Mouse (Mus musculus) liver, embryonic 12.5 days (tissue): ENCODE measurements around the gene Grin3b. TPM values are rescaled to one million over a fixed set of nuclear protein-coding genes. Genes with fewer than 3 reads are reported as not detected.

Experiments used
- ATAC-seq: fragments of 200-750 bp; cut with Nextera tagmentation; 2 replicates; pipeline ENCODE4 v1.8.0; 2017; ENCODE audit warnings: moderate number of reproducible peaks, mild to moderate bottlenecking, moderate library complexity
- H3K27ac ChIP-seq: fragments of 300-500 bp; sonication (generic); 2 replicates; pipeline ENCODE4 v1.5.1; 2016; ENCODE audit warnings: mild to moderate bottlenecking
- H3K27me3 ChIP-seq: fragments of 300-500 bp; sonication (generic); replicated peaks from 2 replicates; pipeline ENCODE4 v1.6.1; 2016; ENCODE audit warnings: mild to moderate bottlenecking, moderate library complexity
- H3K36me3 ChIP-seq: fragments of 300-500 bp; sonication (generic); 2 replicates; pipeline ENCODE4 v1.6.1; 2016; ENCODE audit warnings: mild to moderate bottlenecking, moderate library complexity
- H3K4me1 ChIP-seq: fragments of 300-500 bp; sonication (generic); 2 replicates; pipeline ENCODE4 v1.6.1; 2016
- H3K4me2 ChIP-seq: fragments of 300-500 bp; sonication (generic); 2 replicates; pipeline ENCODE4 v1.6.1; 2016; ENCODE audit warnings: mild to moderate bottlenecking, moderate library complexity
- H3K4me3 ChIP-seq: fragments of 300-500 bp; sonication (generic); 2 replicates; pipeline ENCODE4 v1.5.1; 2016; ENCODE audit warnings: mild to moderate bottlenecking, moderate library complexity
- H3K9ac ChIP-seq: fragments of 300-500 bp; sonication (generic); 2 replicates; pipeline ENCODE4 v1.6.1; 2016; ENCODE audit warnings: mild to moderate bottlenecking, moderate library complexity
- H3K9me3 ChIP-seq: fragments of 300-500 bp; sonication (generic); replicated peaks from 2 replicates; pipeline ENCODE4 v1.6.1; 2016; ENCODE audit warnings: mild to moderate bottlenecking, moderate library complexity
- WGBS: fragments of 180-500 bp; shearing (Covaris S2); methylation state at CpG from one replicate; pipeline ENCODE4 v1.1.7; 2016; ENCODE audit not compliant: insufficient replicate concordance; 5-methylcytosine and 5-hydroxymethylcytosine counted together
- polyA plus RNA-seq: library from polyadenylated mRNA; unstranded; fragments of >200 nt; fragmentation: Nextera tagmentation; extraction: Ambion mirVana; gene quantifications from 2 replicates; pipeline ENCODE4 v1.2.1, GENCODE M21; 2016

Gene Grin3b
- polyA plus RNA-seq, 1 experiment from 2014 or later = 0.14 TPM

- H3K9me3 ChIP-seq = no peaks in the 10 kb centered on the region
- ATAC-seq = peak; percentile 62
- peak overlapping the region; percentile 78 for H3K4me3 ChIP-seq
- peaks cover 76% of the 10 kb centered on the region for H3K4me1 ChIP-seq
- peaks cover 19% of the 10 kb centered on the region for H3K36me3 ChIP-seq
- peaks cover 29% of the 10 kb centered on the region for H3K27me3 ChIP-seq
- H3K4me2 ChIP-seq = peak overlapping the region; percentile 87
- peak overlapping the region; percentile 76 for H3K9ac ChIP-seq
- WGBS = 4% methylated on average over 35 of the region's 35 CpGs
- H3K27ac ChIP-seq = peak overlapping the region; percentile 99
Measured at GRCm38 (mm10) chr10:79985334-79986231, 15.1 kb downstream of the Grin3b start.

- peaks cover 35% of the 10 kb centered on the region for H3K27me3 ChIP-seq
- peaks cover 19% of the 10 kb centered on the region for H3K36me3 ChIP-seq
- ATAC-seq = peak; percentile 55
- peak overlapping the region; percentile 76 for H3K9ac ChIP-seq
- H3K4me3 ChIP-seq = peak overlapping the region; percentile 78
- 21% methylated on average over 6 of the region's 6 CpGs for WGBS
- H3K4me1 ChIP-seq = peaks cover 73% of the 10 kb centered on the region
- H3K9me3 ChIP-seq = no peaks in the 10 kb centered on the region
- H3K4me2 ChIP-seq = peak overlapping the region; percentile 87
- H3K27ac ChIP-seq = peak overlapping the region; percentile 99
Measured at GRCm38 (mm10) chr10:79986232-79986878, 15.8 kb downstream of the Grin3b start.

- H3K4me2 ChIP-seq = peak overlapping the region; percentile 87
- H3K4me3 ChIP-seq = 0 out of 2 replicates have a peak overlapping the region, but pooled peaks have one; percentile 78
- H3K9ac ChIP-seq = peak overlapping the region; percentile 76
- no peak for ATAC-seq
- peaks cover 35% of the 10 kb centered on the region for H3K27me3 ChIP-seq
- H3K9me3 ChIP-seq = peaks cover 3% of the 10 kb centered on the region
- H3K27ac ChIP-seq = peak overlapping the region; percentile 99
- peaks cover 19% of the 10 kb centered on the region for H3K36me3 ChIP-seq
- under 1% methylated on average over 11 of the region's 11 CpGs for WGBS
- H3K4me1 ChIP-seq = peaks cover 67% of the 10 kb centered on the region
Measured at GRCm38 (mm10) chr10:79986963-79987362, 16.4 kb downstream of the Grin3b start.

GRCm38 (mm10) chr10:79987771-79988505 is 17.4 kb downstream of the Grin3b start:
- 16% methylated on average over 27 of the region's 27 CpGs for WGBS
- no peak for ATAC-seq
- Histone ChIP-seq H3K9me3 (peaks cover 3% of the 10 kb centered on the region), H3K27me3 (peaks cover 35% of the 10 kb centered on the region), H3K4me3 (peak overlapping the region; percentile 64), H3K9ac (peak overlapping the region; percentile 71), H3K36me3 (peaks cover 23% of the 10 kb centered on the region), H3K27ac (peak overlapping the region; percentile 99), H3K4me2 (peak overlapping the region; percentile 87), H3K4me1 (peaks cover 58% of the 10 kb centered on the region)

- Histone ChIP-seq H3K9me3 (peaks cover 3% of the 10 kb centered on the region), H3K36me3 (peaks cover 31% of the 10 kb centered on the region), H3K27me3 (peaks cover 35% of the 10 kb centered on the region), H3K27ac (peak within 1 kb of the TSS; percentile 99), H3K4me2 (peak within 1 kb of the TSS; percentile 87), H3K9ac (peak within 1 kb of the TSS; percentile 71), H3K4me1 (peaks cover 56% of the 10 kb centered on the region), H3K4me3 (peak within 1 kb of the TSS; percentile 64)
- no peak for ATAC-seq
- under 1% methylated on average over 57 of the region's 59 CpGs for WGBS
Measured at GRCm38 (mm10) chr10:79988506-79989271, 18.2 kb downstream of the Grin3b start, which contains the start of gene Cnn2. Gene Cnn2, plus strand, starts transcription at chr10:79988584.

GRCm38 (mm10) chr10:79989272-79989786 is 18.8 kb downstream of the Grin3b start:
- Histone ChIP-seq H3K4me2 (peak overlapping the region; percentile 87), H3K36me3 (peaks cover 37% of the 10 kb centered on the region), H3K27me3 (peaks cover 35% of the 10 kb centered on the region), H3K9ac (peak overlapping the region; percentile 71; the same call in 1 of the 2 replicates), H3K4me3 (peak overlapping the region; percentile 64), H3K4me1 (peaks cover 59% of the 10 kb centered on the region), H3K27ac (no peak overlapping the region), H3K9me3 (peaks cover 3% of the 10 kb centered on the region)
- no peak for ATAC-seq
- WGBS = 41% methylated on average over 8 of the region's 8 CpGs

GRCm38 (mm10) chr10:79989870-79990269 is 19.4 kb downstream of the Grin3b start:
- H3K4me1 ChIP-seq = peaks cover 64% of the 10 kb centered on the region
- H3K9ac ChIP-seq = peak overlapping the region; percentile 71; the same call in 1 of the 2 replicates
- peaks cover 3% of the 10 kb centered on the region for H3K9me3 ChIP-seq
- H3K4me2 ChIP-seq = peak overlapping the region; percentile 87
- WGBS = 47% methylated on average over 15 of the region's 15 CpGs
- H3K36me3 ChIP-seq = peaks cover 41% of the 10 kb centered on the region
- H3K4me3 ChIP-seq = peak overlapping the region; percentile 64
- no peak overlapping the region for H3K27ac ChIP-seq
- H3K27me3 ChIP-seq = peaks cover 35% of the 10 kb centered on the region
- no peak for ATAC-seq

- Histone ChIP-seq H3K9ac (no peak overlapping the region), H3K27ac (no peak overlapping the region), H3K4me1 (peaks cover 69% of the 10 kb centered on the region), H3K4me2 (no peak overlapping the region), H3K4me3 (no peak overlapping the region), H3K9me3 (peaks cover 3% of the 10 kb centered on the region), H3K36me3 (peaks cover 43% of the 10 kb centered on the region), H3K27me3 (peaks cover 35% of the 10 kb centered on the region)
- no peak for ATAC-seq
- WGBS = 68% methylated on average over 12 of the region's 12 CpGs
Measured at GRCm38 (mm10) chr10:79991099-79991498, 20.6 kb downstream of the Grin3b start.

- H3K27ac ChIP-seq = no peak overlapping the region
- ATAC-seq = no peak
- peaks cover 35% of the 10 kb centered on the region for H3K27me3 ChIP-seq
- no peak overlapping the region for H3K4me2 ChIP-seq
- peaks cover 3% of the 10 kb centered on the region for H3K9me3 ChIP-seq
- peaks cover 43% of the 10 kb centered on the region for H3K36me3 ChIP-seq
- H3K4me3 ChIP-seq = no peak overlapping the region
- peaks cover 65% of the 10 kb centered on the region for H3K4me1 ChIP-seq
- WGBS = 84% methylated on average over 6 of the region's 6 CpGs
- no peak overlapping the region for H3K9ac ChIP-seq
Measured at GRCm38 (mm10) chr10:79991548-79991947, 21.0 kb downstream of the Grin3b start.

- peaks cover 15% of the 10 kb centered on the region for H3K27me3 ChIP-seq
- H3K4me2 ChIP-seq = no peak overlapping the region
- no peak overlapping the region for H3K9ac ChIP-seq
- H3K36me3 ChIP-seq = peaks cover 60% of the 10 kb centered on the region
- 76% methylated on average over 16 of the region's 16 CpGs for WGBS
- H3K27ac ChIP-seq = peak overlapping the region; percentile 57
- peaks cover 59% of the 10 kb centered on the region for H3K4me1 ChIP-seq
- no peak overlapping the region for H3K4me3 ChIP-seq
- peaks cover 3% of the 10 kb centered on the region for H3K9me3 ChIP-seq
- ATAC-seq = no peak
Measured at GRCm38 (mm10) chr10:79994397-79995115, 24.0 kb downstream of the Grin3b start.
